Mouse (Mus musculus) embryonic facial prominence, embryonic 14.5 days (tissue): ENCODE data around the gene Pde4c. TPM values are rescaled to one million over a fixed set of nuclear protein-coding genes. Genes with fewer than 3 reads are reported as not detected.

Experiments used
- ATAC-seq: fragments of 200-750 bp; cut with Nextera tagmentation; 2 replicates; pipeline ENCODE4 v1.8.0; 2017; ENCODE audit warnings: low read depth, moderate number of reproducible peaks, moderate TSS enrichment
- DNase-seq: peaks from one replicate; pipeline ENCODE4 v3.0.0-alpha.2; 2015; ENCODE audit warnings: low spot score
- H3K27ac ChIP-seq: fragments of 300-500 bp; sonication (generic); replicated peaks from 2 replicates; pipeline ENCODE4 v1.5.1; 2014; ENCODE audit warnings: low read depth, mild to moderate bottlenecking, low read length, moderate library complexity
- H3K27me3 ChIP-seq: fragments of 300-500 bp; sonication (generic); replicated peaks from 2 replicates; pipeline ENCODE4 v1.6.1; 2014; ENCODE audit warnings: low read length; ENCODE audit not compliant: control insufficient read depth, insufficient read depth
- H3K36me3 ChIP-seq: fragments of 300-500 bp; sonication (generic); 2 replicates; pipeline ENCODE4 v1.6.1; 2014; ENCODE audit warnings: low read length, mixed read lengths; ENCODE audit not compliant: control insufficient read depth, insufficient read depth
- H3K4me1 ChIP-seq: fragments of 300-500 bp; sonication (generic); 2 replicates; pipeline ENCODE4 v1.6.1; 2014; ENCODE audit warnings: antibody characterized with exemption, low read length; ENCODE audit not compliant: control insufficient read depth, insufficient read depth
- H3K4me2 ChIP-seq: fragments of 300-500 bp; sonication (generic); 2 replicates; pipeline ENCODE4 v1.6.1; 2014; ENCODE audit warnings: low read depth, mild to moderate bottlenecking, low read length, moderate library complexity, mixed read lengths
- H3K4me3 ChIP-seq: fragments of 300-500 bp; sonication (generic); 2 replicates; pipeline ENCODE4 v1.5.1; 2014; ENCODE audit warnings: low read depth, mild to moderate bottlenecking, low read length
- H3K9ac ChIP-seq: fragments of 300-500 bp; sonication (generic); 2 replicates; pipeline ENCODE4 v1.6.1; 2014; ENCODE audit warnings: low read depth, mild to moderate bottlenecking, low read length, moderate library complexity, mixed read lengths
- H3K9me3 ChIP-seq: fragments of 300-500 bp; sonication (generic); 2 replicates; pipeline ENCODE4 v1.6.1; 2016; ENCODE audit warnings: low read length; ENCODE audit not compliant: control insufficient read depth
- WGBS: fragments of 180-500 bp; shearing (Covaris S2); extraction: QIAGEN DNeasy Blood & Tissue Kit; methylation state at CpG from one replicate; pipeline ENCODE4 v1.1.7; 2014; 5-methylcytosine and 5-hydroxymethylcytosine counted together
- polyA plus RNA-seq: library from polyadenylated mRNA; unstranded; fragments of >200 nt; fragmentation: Nextera tagmentation; extraction: Ambion mirVana; gene quantifications from 2 replicates; pipeline ENCODE4 v1.2.1, GENCODE M21; 2014

Pde4c gene
- polyA plus RNA-seq, 1 experiment from 2014 or later, result 0.22 TPM

DNA sequence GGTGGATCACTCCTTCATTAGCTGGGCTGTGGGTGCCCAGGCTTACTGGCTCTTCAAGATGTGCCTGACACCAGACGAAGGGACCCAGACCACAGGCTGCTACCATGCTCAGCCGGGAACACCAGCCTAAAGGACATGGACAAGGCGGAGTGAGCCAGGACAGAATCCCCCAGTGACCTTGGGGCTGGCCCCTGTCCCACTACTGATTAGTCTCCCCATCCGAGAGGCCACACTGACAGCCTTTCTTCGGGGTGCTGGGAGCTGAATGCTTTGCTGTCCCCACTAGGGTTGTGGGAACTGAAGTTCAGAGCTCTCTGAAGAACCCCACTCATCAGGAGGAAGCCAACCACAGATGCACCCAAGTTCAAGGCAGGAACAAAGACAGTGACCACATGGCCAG lies 51.7 kb downstream of the Pde4c start:
- Histone ChIP-seq H3K9ac (peak overlapping the region; percentile 98), H3K27me3 (no peaks in the 10 kb centered on the region), H3K4me3 (peak overlapping the region; percentile 94), H3K9me3 (no peaks in the 10 kb centered on the region), H3K27ac (no peak overlapping the region), H3K36me3 (peaks cover 60% of the 10 kb centered on the region), H3K4me1 (peaks cover 35% of the 10 kb centered on the region), H3K4me2 (peak overlapping the region; percentile 80)
- ATAC-seq, result no peak
- no peak for DNase-seq
- 89% methylated on average over 5 of the region's 5 CpGs for WGBS

GRCm38 (mm10) chr8:70775851-70776495 lies 52.5 kb downstream of the Pde4c start:
- WGBS, result 2% methylated on average over 20 of the region's 34 CpGs
- peaks cover 35% of the 10 kb centered on the region for H3K4me1 ChIP-seq
- H3K27me3 ChIP-seq, result no peaks in the 10 kb centered on the region
- peak overlapping the region; percentile 80 for H3K4me2 ChIP-seq
- DNase-seq (no peak), ATAC-seq (no peak)
- peak overlapping the region; percentile 94 for H3K4me3 ChIP-seq
- peak overlapping the region; percentile 99 for H3K27ac ChIP-seq
- H3K9ac ChIP-seq, result peak overlapping the region; percentile 98
- H3K36me3 ChIP-seq, result peaks cover 60% of the 10 kb centered on the region
- no peaks in the 10 kb centered on the region for H3K9me3 ChIP-seq

DNA sequence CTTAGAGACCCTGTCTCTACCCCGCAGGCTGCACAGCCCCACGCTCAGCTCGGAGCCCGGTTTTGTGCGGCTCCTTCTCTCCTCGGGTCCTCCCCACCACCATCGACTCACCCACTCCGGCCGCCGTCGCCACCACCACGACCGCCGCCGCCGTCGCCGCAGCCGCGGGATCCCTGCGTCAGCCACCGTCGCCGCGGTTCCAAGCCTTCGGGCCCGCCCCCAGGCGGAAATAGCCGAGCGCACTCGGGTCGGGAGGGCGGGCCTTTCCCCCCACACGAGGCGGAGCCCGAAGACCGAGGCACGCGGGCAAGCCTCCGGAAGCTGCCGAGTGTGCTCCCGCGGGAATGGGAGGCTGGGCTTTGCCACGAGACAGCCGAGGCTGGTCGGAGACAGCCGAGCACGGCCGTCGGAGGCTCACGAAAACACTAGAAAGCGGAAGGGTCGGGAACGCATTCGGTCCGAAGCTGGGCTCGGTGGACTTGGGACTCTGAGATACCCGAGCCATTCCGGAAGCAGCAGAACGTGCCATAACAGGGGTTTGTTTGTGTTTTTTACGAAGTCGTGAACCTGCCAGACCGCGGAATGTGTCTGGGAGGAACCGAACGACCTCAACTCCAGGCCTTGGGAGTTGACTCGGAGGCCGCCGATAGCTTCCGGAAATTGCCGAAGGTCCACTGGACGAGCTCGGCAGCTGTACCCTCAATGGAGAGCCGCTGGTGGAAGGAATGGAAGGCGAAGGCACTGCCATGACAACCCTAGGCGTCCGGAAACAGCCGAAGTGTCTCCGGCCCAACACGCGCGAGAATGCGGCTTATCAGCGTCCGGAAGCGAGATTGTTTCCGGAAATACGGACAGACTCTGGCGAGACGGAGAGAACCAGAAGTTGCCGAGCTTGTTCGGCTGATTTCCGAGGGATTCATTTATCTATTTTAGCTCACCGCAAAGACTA lies 53.2 kb downstream of the Pde4c start, which contains the start of gene Pik3r2:
Pik3r2 (minus strand) TSS at position 218 of the 949 bp plus-strand sequence.
- under 1% methylated on average over 72 of the region's 94 CpGs for WGBS
- peaks cover 60% of the 10 kb centered on the region for H3K36me3 ChIP-seq

DNA sequence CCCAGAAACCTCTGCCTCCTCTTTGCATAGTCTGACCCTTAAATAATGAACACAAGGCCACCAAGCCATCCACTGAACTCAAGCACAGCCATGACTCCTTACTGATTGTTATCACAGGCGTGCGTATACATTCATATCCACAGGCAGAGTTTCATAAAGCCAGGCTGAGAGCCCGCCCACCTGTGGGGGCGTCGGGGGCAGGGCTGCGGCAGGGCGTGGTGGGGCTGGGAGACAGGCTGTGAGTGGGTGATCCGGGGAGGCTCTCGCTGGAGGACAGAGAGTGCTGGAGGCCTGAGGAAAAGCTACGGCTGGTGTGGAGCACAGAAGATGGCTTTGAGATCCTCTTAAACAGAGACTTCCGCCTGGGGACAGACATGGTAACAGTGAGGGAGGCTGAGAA lies 56.6 kb downstream of the Pde4c start:
- peaks cover 63% of the 10 kb centered on the region for H3K36me3 ChIP-seq
- no peak overlapping the region; the same call in 1 of the 2 replicates for H3K9ac ChIP-seq
- no peaks in the 10 kb centered on the region for H3K9me3 ChIP-seq
- DNase-seq (no peak), ATAC-seq (no peak)
- peaks cover 13% of the 10 kb centered on the region for H3K4me1 ChIP-seq
- H3K4me3 ChIP-seq, result no peak overlapping the region
- 74% methylated on average over 11 of the region's 11 CpGs for WGBS
- H3K4me2 ChIP-seq, result no peak overlapping the region
- H3K27me3 ChIP-seq, result no peaks in the 10 kb centered on the region
- H3K27ac ChIP-seq, result no peak overlapping the region

More for the DNA sequence above, 53.2 kb downstream of the Pde4c start, which contains the start of gene Pik3r2:
- H3K4me3 ChIP-seq, result peak within 1 kb of the TSS; percentile 94
- ATAC-seq (peak; percentile 93), DNase-seq (peak; percentile 99)
- peak within 1 kb of the TSS; percentile 80 for H3K4me2 ChIP-seq
- H3K9ac ChIP-seq, result peak within 1 kb of the TSS; percentile 98
- H3K4me1 ChIP-seq, result peaks cover 35% of the 10 kb centered on the region
- no peaks in the 10 kb centered on the region for H3K9me3 ChIP-seq
- H3K27me3 ChIP-seq, result no peaks in the 10 kb centered on the region
- H3K27ac ChIP-seq, result peak within 1 kb of the TSS; percentile 99

DNA sequence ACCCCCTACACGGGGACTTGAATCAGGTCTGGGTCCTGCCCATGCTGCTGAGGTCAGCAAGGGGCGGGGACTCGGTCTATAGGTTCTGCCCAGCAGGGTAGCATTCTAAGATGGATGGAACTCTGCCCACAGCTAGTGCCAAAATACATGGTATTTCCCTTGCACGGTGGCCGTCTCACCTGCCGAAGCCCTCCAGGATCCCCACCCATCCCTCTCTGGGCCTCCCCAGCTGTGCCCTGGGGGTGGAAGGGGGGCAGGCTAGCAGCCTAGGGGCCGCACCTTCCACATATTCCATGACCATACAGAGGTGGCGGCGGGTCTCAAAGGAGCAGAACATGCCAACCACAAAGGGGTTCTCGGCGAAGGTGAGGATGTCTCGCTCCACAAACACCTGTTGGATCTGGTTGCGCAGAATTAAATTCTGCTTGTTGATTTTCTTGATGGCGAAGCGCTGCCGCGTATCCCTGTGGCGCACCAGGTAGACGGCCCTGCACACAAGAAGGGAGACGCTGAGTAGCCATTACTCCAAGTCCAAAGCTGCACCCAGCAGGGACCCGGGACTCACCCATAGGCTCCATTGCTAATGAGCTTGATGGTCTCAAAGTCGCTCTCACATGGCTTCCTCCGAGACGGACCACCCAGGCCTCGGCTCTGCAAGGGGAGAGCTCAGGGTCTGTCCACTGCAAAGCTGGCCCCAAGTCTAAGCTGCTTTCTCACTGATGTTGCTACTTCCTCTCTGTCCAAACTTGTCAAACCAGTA lies 63.0 kb downstream of the Pde4c start:
- H3K36me3 ChIP-seq, result peaks cover 70% of the 10 kb centered on the region
- H3K9ac ChIP-seq, result no peak overlapping the region
- ATAC-seq, result no peak

GRCm38 (mm10) chr8:70787051-70787445 lies 63.5 kb downstream of the Pde4c start:
- Histone ChIP-seq H3K27me3 (no peaks in the 10 kb centered on the region), H3K4me1 (peaks cover 16% of the 10 kb centered on the region), H3K9ac (no peak overlapping the region), H3K4me2 (no peak overlapping the region), H3K4me3 (no peak overlapping the region), H3K9me3 (no peaks in the 10 kb centered on the region), H3K36me3 (peaks cover 64% of the 10 kb centered on the region), H3K27ac (no peak overlapping the region)
- ATAC-seq (no peak), DNase-seq (no peak)
- 89% methylated on average over 3 of the region's 3 CpGs for WGBS

More for the DNA sequence above, 63.0 kb downstream of the Pde4c start:
- WGBS, result 88% methylated on average over 25 of the region's 25 CpGs
- Histone ChIP-seq H3K4me2 (no peak overlapping the region), H3K27me3 (no peaks in the 10 kb centered on the region), H3K27ac (no peak overlapping the region), H3K4me3 (no peak overlapping the region), H3K4me1 (peaks cover 12% of the 10 kb centered on the region), H3K9me3 (no peaks in the 10 kb centered on the region)
- DNase-seq, result no peak

DNA sequence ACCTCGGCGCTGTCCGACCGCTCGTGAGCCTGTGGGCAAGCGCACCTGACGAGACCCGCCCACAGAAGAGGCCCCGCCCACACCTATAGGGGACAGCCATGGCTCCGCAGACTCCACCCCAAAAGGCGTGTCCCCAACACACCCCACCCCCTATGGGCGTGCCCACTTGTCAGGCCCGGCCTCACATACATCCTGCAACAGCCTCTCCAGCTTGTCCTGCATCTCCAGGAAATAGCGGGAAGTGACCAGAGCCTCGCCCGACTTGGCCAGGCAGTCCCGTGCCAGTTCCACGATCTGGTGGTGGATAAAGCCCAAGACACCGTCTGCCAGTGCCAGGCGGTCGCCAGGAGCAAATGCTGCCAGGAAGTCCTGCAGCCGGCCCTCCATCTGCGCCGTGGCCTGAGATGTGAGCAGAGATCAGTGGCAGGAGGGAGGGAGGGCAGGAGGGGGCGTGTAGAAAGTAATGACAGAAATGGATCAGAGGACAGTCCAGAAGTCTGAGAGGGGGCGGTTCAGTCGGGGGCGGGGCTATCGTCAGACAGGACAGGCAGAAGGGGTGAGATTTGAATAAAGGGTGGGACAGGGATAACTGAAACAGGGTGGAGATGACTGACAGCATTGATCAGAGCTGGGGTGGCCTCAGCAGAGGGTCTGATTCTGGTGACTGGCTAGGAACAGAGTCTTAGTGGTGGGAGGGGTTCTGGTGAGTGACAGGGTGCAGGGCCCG lies 64.6 kb downstream of the Pde4c start:
- ATAC-seq, result no peak
- 31% methylated on average over 25 of the region's 30 CpGs for WGBS
- peak; percentile 65 for DNase-seq
- Histone ChIP-seq H3K36me3 (peaks cover 59% of the 10 kb centered on the region), H3K4me2 (no peak overlapping the region), H3K4me3 (no peak overlapping the region), H3K27me3 (no peaks in the 10 kb centered on the region), H3K4me1 (peaks cover 22% of the 10 kb centered on the region), H3K27ac (no peak overlapping the region), H3K9ac (no peak overlapping the region), H3K9me3 (no peaks in the 10 kb centered on the region)

GRCm38 (mm10) chr8:70789046-70789445 lies 65.5 kb downstream of the Pde4c start:
- Histone ChIP-seq H3K4me2 (no peak overlapping the region), H3K27me3 (no peaks in the 10 kb centered on the region), H3K27ac (no peak overlapping the region), H3K36me3 (peaks cover 49% of the 10 kb centered on the region), H3K4me1 (peaks cover 23% of the 10 kb centered on the region), H3K9me3 (no peaks in the 10 kb centered on the region), H3K4me3 (no peak overlapping the region), H3K9ac (no peak overlapping the region)
- DNase-seq (no peak), ATAC-seq (no peak)
- WGBS, result 70% methylated on average over 10 of the region's 10 CpGs
